Mouse (Mus musculus) MEL (cell line): ENCODE measurements around the gene Gzme. TPM values are rescaled to one million over a fixed set of nuclear protein-coding genes. Genes with fewer than 3 reads are reported as not detected.
"Not testable (repeated sequence)": the region's sequence is repeated elsewhere in the genome, so short reads cannot be mapped to it uniquely, and the experiment has no call there.

Experiments
- DNase-seq: peaks from one replicate; pipeline ENCODE4 v3.0.0; 2011; ENCODE audit warnings: low read depth, low spot score
- H3K27ac ChIP-seq: 2 replicates; pipeline ENCODE4 v1.5.1; 2012; ENCODE audit warnings: low read depth, mild to moderate bottlenecking, control low read depth, low read length, moderate library complexity; ENCODE audit not compliant: control insufficient read depth
- H3K27me3 ChIP-seq, 2 experiments: fragments of 150-350 bp in 1 of 2; sonication (generic) in 1 of 2; 2 replicates each; pipeline ENCODE4 v1.6.1; 2012; ENCODE audit warnings: low read length in 2 of 2, mild to moderate bottlenecking in 2 of 2, improper control_type of control experiment in 1 of 2, moderate library complexity in 1 of 2; ENCODE audit not compliant: insufficient read depth in 2 of 2, control insufficient read depth in 1 of 2
- H3K36me3 ChIP-seq, 2 experiments: 2 replicates each; pipeline ENCODE4 v1.6.1; 2012 to 2014; ENCODE audit warnings: low read length in 2 of 2, improper control_type of control experiment in 1 of 2, inconsistent platforms in 1 of 2, mild to moderate bottlenecking in 1 of 2; ENCODE audit not compliant: insufficient read depth in 2 of 2, control insufficient read depth in 1 of 2
- H3K4me1 ChIP-seq, 2 experiments: fragments of 150-350 bp in 1 of 2; sonication (generic) in 1 of 2; 2 replicates each; pipeline ENCODE4 v1.6.1; 2012; ENCODE audit warnings: low read length in 2 of 2, improper control_type of control experiment in 1 of 2, mild to moderate bottlenecking in 1 of 2; ENCODE audit not compliant: insufficient read depth in 2 of 2, control insufficient read depth in 1 of 2
- H3K4me3 ChIP-seq, 2 experiments: fragments of 150-350 bp in 1 of 2; sonication (generic) in 1 of 2; 2 replicates each; pipeline ENCODE4 v1.5.1; 2012; ENCODE audit warnings: low read depth in 2 of 2, low read length in 2 of 2, mild to moderate bottlenecking in 2 of 2, moderate library complexity in 2 of 2, control low read depth in 1 of 2, improper control_type of control experiment in 1 of 2; ENCODE audit not compliant: control insufficient read depth in 1 of 2, insufficient read depth in 1 of 2
- H3K79me2 ChIP-seq: 2 replicates; pipeline ENCODE4 v1.6.1; 2012; ENCODE audit warnings: mild to moderate bottlenecking, low read length, moderate library complexity; ENCODE audit not compliant: control insufficient read depth, poor library complexity, insufficient read depth
- H3K9ac ChIP-seq: 2 replicates; pipeline ENCODE4 v1.6.1; 2012; ENCODE audit warnings: low read depth, mild to moderate bottlenecking, control low read depth, low read length, moderate library complexity; ENCODE audit not compliant: control insufficient read depth, poor library complexity, severe bottlenecking
- H3K9me3 ChIP-seq: fragments of 150-350 bp; sonication (generic); replicated peaks from 2 replicates; pipeline ENCODE4 v1.6.1; 2012; ENCODE audit warnings: mild to moderate bottlenecking, low read length, improper control_type of control experiment, moderate library complexity; ENCODE audit not compliant: insufficient read depth
- BHLHE40 ChIP-seq: IDR thresholded peaks from 2 replicates; pipeline ENCODE4 v1.6.1; 2012; ENCODE audit warnings: low read depth, mild to moderate bottlenecking, inconsistent platforms, low read length, improper control_type of control experiment, borderline replicate concordance
- CHD1 ChIP-seq: IDR thresholded peaks from 2 replicates; pipeline ENCODE4 v1.6.1; 2012; ENCODE audit warnings: low read depth, mild to moderate bottlenecking, inconsistent platforms, low read length, improper control_type of control experiment
- CTCF ChIP-seq, 3 experiments: IDR thresholded peaks in 2 of 3; conservative IDR thresholded peaks in 1 of 3; 2 replicates each; pipeline ENCODE4 v1.5.1; 2011 to 2012; ENCODE audit warnings: low read length in 3 of 3, low read depth in 2 of 3, mild to moderate bottlenecking in 2 of 3, improper control_type of control experiment in 1 of 3, inconsistent platforms in 1 of 3, mixed read lengths in 1 of 3, moderate library complexity in 1 of 3; ENCODE audit not compliant: control insufficient read depth in 1 of 3, insufficient read depth in 1 of 3, poor library complexity in 1 of 3, severe bottlenecking in 1 of 3
- ELF1 ChIP-seq: IDR thresholded peaks from 2 replicates; pipeline ENCODE4 v1.6.1; 2014; ENCODE audit warnings: low read depth, mild to moderate bottlenecking, inconsistent platforms, low read length, improper control_type of control experiment, moderate library complexity
- ETS1 ChIP-seq: IDR thresholded peaks from 2 replicates; pipeline ENCODE4 v1.6.1; 2012; ENCODE audit warnings: low read depth, mild to moderate bottlenecking, inconsistent platforms, low read length, improper control_type of control experiment, moderate library complexity
- GABPA ChIP-seq: IDR thresholded peaks from 2 replicates; pipeline ENCODE4 v1.6.1; 2012; ENCODE audit warnings: low read depth, mild to moderate bottlenecking, inconsistent platforms, low read length, improper control_type of control experiment, moderate library complexity
- GATA1 ChIP-seq: IDR thresholded peaks from 2 replicates; pipeline ENCODE4 v1.6.1; 2011; ENCODE audit warnings: low read depth, low read length, improper control_type of control experiment
- MEF2A ChIP-seq: IDR thresholded peaks from 2 replicates; pipeline ENCODE4 v1.6.1; 2014; ENCODE audit warnings: low read depth, mild to moderate bottlenecking, inconsistent platforms, low read length, improper control_type of control experiment; ENCODE audit not compliant: poor library complexity, insufficient replicate concordance, severe bottlenecking; ENCODE audit errors: extremely low read depth
- MXI1 ChIP-seq: IDR thresholded peaks from 2 replicates; pipeline ENCODE4 v1.6.1; 2011; ENCODE audit warnings: mild to moderate bottlenecking, low read depth, low read length, improper control_type of control experiment
- MYC ChIP-seq: IDR thresholded peaks from 2 replicates; pipeline ENCODE4 v1.6.1; 2011; ENCODE audit warnings: low read depth, mild to moderate bottlenecking, low read length, improper control_type of control experiment, moderate library complexity
- NELFE ChIP-seq: IDR thresholded peaks from 2 replicates; pipeline ENCODE4 v1.6.1; 2011; ENCODE audit warnings: low read depth, low read length, improper control_type of control experiment
- NRF1 ChIP-seq: IDR thresholded peaks from 2 replicates; pipeline ENCODE4 v1.6.1; 2014; ENCODE audit warnings: low read depth, mild to moderate bottlenecking, inconsistent platforms, low read length, improper control_type of control experiment, moderate library complexity; ENCODE audit not compliant: poor library complexity, insufficient read depth, severe bottlenecking
- POLR2A ChIP-seq, 2 experiments: IDR thresholded peaks; 2 replicates each; pipeline ENCODE4 v1.6.1; 2011 to 2012; ENCODE audit warnings: low read length in 2 of 2, mild to moderate bottlenecking in 2 of 2, control low read depth in 1 of 2, improper control_type of control experiment in 1 of 2, low read depth in 1 of 2, moderate library complexity in 1 of 2; ENCODE audit not compliant: control insufficient read depth in 1 of 2, insufficient read depth in 1 of 2, poor library complexity in 1 of 2
- POLR2AphosphoS5 ChIP-seq: IDR thresholded peaks from 2 replicates; pipeline ENCODE4 v1.6.1; 2012; ENCODE audit warnings: low read depth, borderline replicate concordance, mild to moderate bottlenecking, inconsistent platforms, low read length, moderate library complexity, mixed read lengths
- SIN3A ChIP-seq: IDR thresholded peaks from 2 replicates; pipeline ENCODE4 v1.6.1; 2012; ENCODE audit warnings: low read length, improper control_type of control experiment, inconsistent platforms
- SMC3 ChIP-seq: IDR thresholded peaks from 2 replicates; pipeline ENCODE4 v1.6.1; 2011; ENCODE audit warnings: low read depth, low read length, improper control_type of control experiment
- TAL1 ChIP-seq: IDR thresholded peaks from 2 replicates; pipeline ENCODE4 v1.6.1; 2012; ENCODE audit warnings: mild to moderate bottlenecking, inconsistent platforms, low read length, moderate library complexity, mixed read lengths
- TBP ChIP-seq: IDR thresholded peaks from 2 replicates; pipeline ENCODE4 v1.8.0; 2011; ENCODE audit warnings: low read depth, low read length, improper control_type of control experiment
- UBTF ChIP-seq: IDR thresholded peaks from 2 replicates; pipeline ENCODE4 v1.6.1; 2012; ENCODE audit warnings: low read depth, mild to moderate bottlenecking, inconsistent platforms, low read length, improper control_type of control experiment, moderate library complexity, borderline replicate concordance; ENCODE audit not compliant: insufficient read depth
- USF2 ChIP-seq, 2 experiments: IDR thresholded peaks; 2 replicates each; pipeline ENCODE4 v1.6.1; 2011 to 2012; ENCODE audit warnings: improper control_type of control experiment in 2 of 2, low read length in 2 of 2, borderline replicate concordance in 1 of 2, inconsistent platforms in 1 of 2, low read depth in 1 of 2, mild to moderate bottlenecking in 1 of 2; ENCODE audit not compliant: insufficient read depth in 1 of 2
- ZC3H11A ChIP-seq: IDR thresholded peaks from 2 replicates; pipeline ENCODE4 v1.6.1; 2012; ENCODE audit warnings: low read depth, mild to moderate bottlenecking, inconsistent platforms, low read length, improper control_type of control experiment
- ZMIZ1 ChIP-seq: IDR thresholded peaks from 2 replicates; pipeline ENCODE4 v1.6.1; 2012; ENCODE audit warnings: low read depth, mild to moderate bottlenecking, inconsistent platforms, low read length, improper control_type of control experiment, moderate library complexity
- polyA plus RNA-seq, 2 experiments: library from polyadenylated mRNA; stranded (reverse) in 1 of 2; unstranded in 1 of 2; fragments of >175 nt in 1 of 2; fragments of >200 nt in 1 of 2; gene quantifications; 2 replicates each; pipeline versions ENCODE4 v1.2.1 to v1.2.4; 2012; ENCODE audit warnings: low replicate concordance in 2 of 2, low read depth in 1 of 2; ENCODE audit not compliant: insufficient read length in 2 of 2, insufficient read depth in 1 of 2, missing spikeins in 1 of 2
- total RNA-seq: library from RNA; depleted of rRNA; stranded (reverse); fragments of 300-350 nt; gene quantifications from 2 replicates; pipeline ENCODE4 v1.2.3, GENCODE M21; 2012

The Gzme gene
- total and polyA plus RNA-seq, 3 experiments: not detected

DNA sequence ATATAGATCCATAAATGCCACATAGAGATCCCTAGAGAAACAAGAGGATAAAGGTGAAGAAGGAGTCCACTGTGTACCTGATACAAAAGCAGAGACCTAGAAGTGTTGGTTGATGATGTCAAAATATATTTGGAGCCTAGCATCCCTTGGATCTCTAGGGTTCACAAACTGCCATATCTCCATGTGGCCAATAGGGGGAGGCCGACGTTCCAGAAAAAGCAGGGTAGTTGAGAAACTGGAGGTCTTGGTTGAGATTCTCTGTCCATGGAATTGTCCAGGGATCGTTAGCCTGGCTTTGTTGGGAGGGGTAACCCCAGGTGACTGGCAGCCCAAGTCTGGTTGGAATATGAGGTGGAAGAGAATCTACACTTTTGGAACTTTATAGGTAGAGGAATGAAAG, 7.9 kb upstream of the Gzme start:
- TF ChIP-seq SIN3A (no peak), MEF2A (no peak), BHLHE40 (no peak), ZC3H11A (no peak), CTCF (IDR thresholded peaks at IDR 0.05 in 2 of 3, conservative IDR thresholded peaks at IDR 0.05 in 1 of 3; ENCODE audit: control insufficient read depth in 1 of 3, insufficient read depth in 1 of 3, low read depth in 2 of 3, low read length in 3 of 3, poor library complexity in 1 of 3, severe bottlenecking in 1 of 3) (peak; percentile 32 to 69 (median 47)), ELF1 (no peak), CHD1 (no peak), TAL1 (no peak), GABPA (no peak), MYC (no peak), UBTF (no peak), ETS1 (no peak), GATA1 (no peak), SMC3 (peak; percentile 9; the same call in 1 of the 2 replicates), NELFE (no peak), TBP (no peak)
- no peaks in the 10 kb centered on the region for H3K36me3 ChIP-seq
- H3K27me3 ChIP-seq: no peaks in the 10 kb centered on the region; a peak in 2 of 4 replicates
- no peaks in the 10 kb centered on the region for H3K9me3 ChIP-seq
- no peak overlapping the region for H3K9ac ChIP-seq
- no peaks in the 10 kb centered on the region for H3K4me1 ChIP-seq
- peak; percentile 14 for DNase-seq
- no peak overlapping the region for H3K27ac ChIP-seq
- no peaks in the 10 kb centered on the region for H3K79me2 ChIP-seq
- H3K4me3 ChIP-seq: no peak overlapping the region

DNA sequence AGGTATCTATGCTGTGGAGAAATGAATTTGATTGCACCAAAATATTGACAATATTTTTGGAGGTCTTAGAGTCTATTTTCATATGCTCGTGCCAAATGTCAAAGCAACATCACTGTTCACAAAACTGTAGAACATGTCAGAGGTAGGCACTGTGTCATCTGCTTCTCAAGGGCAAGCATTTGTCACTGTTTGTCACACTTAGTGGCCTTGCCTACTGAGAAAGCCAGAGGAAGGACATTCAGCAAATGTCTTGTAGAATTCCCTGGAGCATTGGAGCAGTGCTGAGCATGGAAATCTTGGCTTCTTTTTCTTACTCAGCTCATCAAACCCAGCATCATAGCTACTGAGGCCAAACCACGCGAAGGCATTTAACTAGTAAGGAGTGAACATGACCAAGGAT, 3.1 kb upstream of the Gzme start:
- no peak for TF ChIP-seq NRF1
- no peak for TF ChIP-seq USF2 (IDR thresholded peaks at IDR 0.05; ENCODE audit: borderline replicate concordance in 1 of 2, insufficient read depth in 1 of 2, low read depth in 1 of 2, low read length in 2 of 2)
- no peak for TF ChIP-seq MXI1
- TF ChIP-seq ELF1: no peak
- TF ChIP-seq UBTF: no peak
- no peak for TF ChIP-seq POLR2AphosphoS5
- TF ChIP-seq NELFE: no peak
- no peak for TF ChIP-seq ZMIZ1
- TF ChIP-seq ETS1: no peak
- TF ChIP-seq POLR2A (IDR thresholded peaks at IDR 0.05; ENCODE audit: control insufficient read depth in 1 of 2, insufficient read depth in 1 of 2, low read depth in 1 of 2, low read length in 2 of 2, poor library complexity in 1 of 2): no peak
- H3K4me3 ChIP-seq: no peak overlapping the region
- H3K27ac ChIP-seq: no peak overlapping the region
- H3K9ac ChIP-seq: no peak overlapping the region
- H3K79me2 ChIP-seq: no peaks in the 10 kb centered on the region
- no peaks in the 10 kb centered on the region for H3K4me1 ChIP-seq
- H3K27me3 ChIP-seq: peaks cover 0 to 1% of the 10 kb centered on the region in 2 experiments; a peak in 1 of 4 replicates
- no peaks in the 10 kb centered on the region for H3K36me3 ChIP-seq
- no peak for DNase-seq
- H3K9me3 ChIP-seq: no peaks in the 10 kb centered on the region

DNA sequence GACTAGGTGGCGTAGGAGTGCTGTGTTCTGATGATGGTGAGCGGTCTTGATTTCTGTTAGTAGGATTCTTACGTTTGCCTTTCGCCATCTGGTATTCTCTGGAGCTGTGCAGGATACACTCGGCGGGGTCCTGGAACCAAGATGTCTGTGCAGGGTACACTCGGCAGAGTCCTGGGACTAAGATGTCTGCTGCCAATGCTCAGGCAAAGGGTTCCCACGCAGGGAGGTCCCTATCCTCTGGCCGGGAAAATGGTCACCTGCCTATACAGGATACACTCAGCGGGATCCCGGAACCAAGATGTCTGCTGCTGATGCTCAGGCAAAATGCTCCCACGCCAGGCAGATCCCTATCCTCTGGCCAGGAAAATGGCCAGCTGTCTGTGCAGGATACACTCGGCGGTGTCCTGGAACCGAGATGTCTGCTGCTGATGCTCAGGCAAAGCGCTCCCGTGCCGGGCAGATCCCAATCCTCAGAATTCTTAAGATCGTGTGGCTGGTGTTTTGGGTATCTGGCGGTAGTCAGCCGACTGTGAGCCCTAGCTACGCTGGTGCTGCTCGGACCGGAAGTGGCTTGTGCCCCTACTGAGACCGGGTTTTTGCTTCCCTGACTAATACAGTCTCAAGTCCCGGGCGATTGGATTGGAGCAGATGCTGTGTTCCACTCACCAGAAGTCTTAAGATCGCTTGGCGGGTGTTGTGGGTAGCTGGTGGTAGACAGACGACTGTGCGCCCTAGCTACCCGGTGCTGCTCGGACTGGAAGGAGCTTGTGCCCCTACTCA, 4.7 kb downstream of the Gzme start:
- H3K79me2 ChIP-seq, H3K9ac ChIP-seq, DNase-seq, H3K27ac ChIP-seq, H3K4me3 ChIP-seq, H3K9me3 ChIP-seq, H3K27me3 ChIP-seq, H3K4me1 ChIP-seq, H3K36me3 ChIP-seq: not testable (repeated sequence)
